Mouse (Mus musculus) forebrain, embryonic 11.5 days (tissue): ENCODE data around the gene Cox20. TPM values are rescaled to one million over a fixed set of nuclear protein-coding genes. Genes with fewer than 3 reads are reported as not detected.
"Not testable (repeated sequence)": the region's sequence is repeated elsewhere in the genome, so short reads cannot be mapped to it uniquely, and the experiment has no call there.

ENCODE experiments used
- ATAC-seq: fragments of 200-750 bp; cut with Nextera tagmentation; replicated peaks from 2 replicates; pipeline ENCODE4 v1.8.0; 2017; ENCODE audit warnings: moderate TSS enrichment; ENCODE audit not compliant: low FRiP score
- DNase-seq: peaks from one replicate; pipeline ENCODE4 v3.0.0-alpha.2; 2017; ENCODE audit warnings: low spot score
- H3K27ac ChIP-seq: fragments of 300-500 bp; sonication (generic); 2 replicates; pipeline ENCODE4 v1.5.1; 2014; ENCODE audit warnings: low read depth, low read length
- H3K27me3 ChIP-seq: fragments of 300-500 bp; sonication (generic); 2 replicates; pipeline ENCODE4 v1.6.1; 2014; ENCODE audit warnings: mild to moderate bottlenecking, low read length, mixed read lengths; ENCODE audit not compliant: control insufficient read depth, insufficient read depth
- H3K36me3 ChIP-seq: fragments of 300-500 bp; sonication (generic); 2 replicates; pipeline ENCODE4 v1.6.1; 2014; ENCODE audit warnings: mild to moderate bottlenecking, low read length, moderate library complexity, mixed read lengths; ENCODE audit not compliant: control insufficient read depth, insufficient read depth
- H3K4me1 ChIP-seq: fragments of 300-500 bp; sonication (generic); replicated peaks from 2 replicates; pipeline ENCODE4 v1.6.1; 2014; ENCODE audit warnings: low read length, mixed read lengths; ENCODE audit not compliant: control insufficient read depth, insufficient read depth
- H3K4me2 ChIP-seq: fragments of 300-500 bp; sonication (generic); 2 replicates; pipeline ENCODE4 v1.6.1; 2014; ENCODE audit warnings: low read depth, mild to moderate bottlenecking, low read length, moderate library complexity, mixed read lengths; ENCODE audit not compliant: severe bottlenecking
- H3K4me3 ChIP-seq: fragments of 300-500 bp; sonication (generic); 2 replicates; pipeline ENCODE4 v1.5.1; 2014; ENCODE audit warnings: low read depth, low read length
- H3K9ac ChIP-seq: fragments of 300-500 bp; sonication (generic); 2 replicates; pipeline ENCODE4 v1.6.1; 2014; ENCODE audit warnings: low read length
- H3K9me3 ChIP-seq: fragments of 300-500 bp; sonication (generic); 2 replicates; pipeline ENCODE4 v1.6.1; 2016; ENCODE audit warnings: low read length, mixed read lengths; ENCODE audit not compliant: control insufficient read depth
- WGBS: fragments of 180-500 bp; shearing (Covaris S2); extraction: QIAGEN DNeasy Blood & Tissue Kit; methylation state at CpG from one replicate; pipeline ENCODE4 v1.1.7; 2014; 5-methylcytosine and 5-hydroxymethylcytosine counted together
- polyA plus RNA-seq: library from polyadenylated mRNA; unstranded; fragments of >200 nt; fragmentation: Nextera tagmentation; extraction: Ambion mirVana; gene quantifications from 2 replicates; pipeline ENCODE4 v1.2.1, GENCODE M21; 2014

Gene Cox20
- polyA plus RNA-seq, 1 experiment from 2014 or later = 112 TPM

DNA sequence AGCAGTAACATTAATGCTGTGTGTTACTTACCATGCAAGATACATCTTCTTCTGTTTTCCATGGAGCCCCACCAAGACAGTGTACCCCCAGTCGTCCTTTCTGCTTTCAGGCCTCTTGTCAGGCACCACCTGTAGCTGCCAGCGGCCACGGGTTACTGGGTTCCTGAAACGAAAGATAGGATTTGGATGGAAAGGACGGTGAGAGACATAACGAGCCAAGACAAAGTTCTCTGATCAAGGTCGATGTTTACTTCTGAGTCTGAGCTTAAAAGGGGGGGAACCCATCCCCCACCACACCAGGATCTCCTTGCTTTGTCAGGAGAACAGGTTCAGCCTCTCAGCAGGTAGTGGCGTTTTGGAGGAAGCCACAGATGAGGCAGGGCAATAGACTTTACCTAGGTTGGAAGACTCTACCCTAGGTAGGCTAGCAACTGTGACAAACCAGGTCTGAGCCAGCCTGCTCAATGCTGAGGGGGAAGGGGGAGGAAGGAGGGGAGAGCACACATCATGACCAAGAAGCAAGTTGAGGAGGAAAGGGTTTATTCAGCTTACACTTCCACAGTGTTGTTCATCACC lies 31.2 kb upstream of the Cox20 start:
- Histone ChIP-seq H3K9me3 (no peaks in the 10 kb centered on the region), H3K27ac (no peak overlapping the region), H3K4me1 (no peaks in the 10 kb centered on the region), H3K4me3 (no peak overlapping the region), H3K36me3 (no peaks in the 10 kb centered on the region), H3K4me2 (no peak overlapping the region), H3K9ac (no peak overlapping the region), H3K27me3 (no peaks in the 10 kb centered on the region)
- DNase-seq (no peak), ATAC-seq (no peak)
- 54% methylated on average over 8 of the region's 8 CpGs for WGBS

GRCm38 (mm10) chr1:178291716-178292115 lies 27.2 kb upstream of the Cox20 start:
- Histone ChIP-seq H3K27me3 (no peaks in the 10 kb centered on the region), H3K9ac (no peak overlapping the region), H3K27ac (no peak overlapping the region), H3K36me3 (no peaks in the 10 kb centered on the region), H3K4me1 (no peaks in the 10 kb centered on the region), H3K9me3 (no peaks in the 10 kb centered on the region), H3K4me2 (no peak overlapping the region), H3K4me3 (no peak overlapping the region)
- ATAC-seq (no peak), DNase-seq (no peak)
- WGBS = 86% methylated on average over 3 of the region's 3 CpGs

DNA sequence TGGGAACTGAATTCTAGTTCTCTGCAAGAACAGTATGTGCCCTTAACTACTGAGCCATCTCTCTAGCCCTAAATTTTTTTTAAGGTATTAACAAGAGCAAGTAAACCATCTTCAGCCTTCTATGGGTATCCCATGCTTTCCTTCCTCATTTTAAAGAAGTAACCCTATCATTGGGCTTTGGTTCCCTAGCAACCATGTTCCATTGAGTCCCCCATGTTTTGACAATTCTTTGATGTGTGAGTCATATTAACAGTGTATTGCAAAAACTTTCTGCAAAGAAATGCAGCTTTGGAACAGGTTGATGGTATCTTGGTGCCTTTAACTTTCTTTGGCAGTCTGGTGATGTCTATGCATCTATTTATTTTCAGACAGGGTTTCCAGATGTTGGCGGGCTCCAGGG lies 24.9 kb upstream of the Cox20 start:
- Histone ChIP-seq H3K27me3 (no peaks in the 10 kb centered on the region), H3K4me3 (no peak overlapping the region), H3K4me1 (no peaks in the 10 kb centered on the region), H3K9ac (no peak overlapping the region), H3K36me3 (no peaks in the 10 kb centered on the region), H3K4me2 (no peak overlapping the region), H3K9me3 (no peaks in the 10 kb centered on the region), H3K27ac (no peak overlapping the region)
- 96% methylated on average over 1 of the region's 1 CpGs for WGBS
- DNase-seq (no peak), ATAC-seq (no peak)

DNA sequence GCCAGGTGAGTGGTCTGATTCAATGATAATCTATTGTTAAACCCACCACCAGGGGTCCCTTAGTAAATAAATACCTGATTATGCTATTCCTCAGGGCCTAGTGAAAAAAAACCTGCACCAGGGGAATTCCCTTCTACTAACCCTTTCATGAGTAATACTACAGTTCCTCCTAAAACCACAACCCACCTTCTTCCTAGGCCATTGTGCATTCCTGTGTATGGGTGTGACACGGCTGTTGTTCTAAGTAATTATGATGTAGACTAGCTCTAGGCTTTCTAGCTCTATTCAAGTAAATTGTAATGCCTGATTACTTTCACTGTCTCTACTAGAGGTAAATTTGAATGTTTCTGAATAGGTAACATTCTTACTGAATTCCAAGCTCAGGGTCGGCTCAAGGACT lies 17.7 kb upstream of the Cox20 start:
- not testable (repeated sequence) for H3K27me3 ChIP-seq, H3K9me3 ChIP-seq, H3K9ac ChIP-seq, H3K4me2 ChIP-seq, H3K36me3 ChIP-seq, H3K27ac ChIP-seq, DNase-seq, H3K4me1 ChIP-seq, H3K4me3 ChIP-seq, ATAC-seq
- 88% methylated on average over 2 of the region's 2 CpGs for WGBS

- ATAC-seq (peak; percentile 71), DNase-seq (peak; percentile 83)
- H3K4me2 ChIP-seq = no peak overlapping the region
- H3K9ac ChIP-seq = no peak overlapping the region
- H3K4me1 ChIP-seq = no peaks in the 10 kb centered on the region
- no peaks in the 10 kb centered on the region for H3K9me3 ChIP-seq
- no peak overlapping the region for H3K27ac ChIP-seq
- no peaks in the 10 kb centered on the region; the same call in 1 of the 2 replicates for H3K36me3 ChIP-seq
- no peaks in the 10 kb centered on the region for H3K27me3 ChIP-seq
- H3K4me3 ChIP-seq = no peak overlapping the region
- WGBS = 30% methylated on average over 3 of the region's 3 CpGs
Measured at GRCm38 (mm10) chr1:178303425-178303824, 15.5 kb upstream of the Cox20 start.

- Histone ChIP-seq H3K4me2 (no peak overlapping the region), H3K4me3 (no peak overlapping the region), H3K27me3 (no peaks in the 10 kb centered on the region), H3K36me3 (no peaks in the 10 kb centered on the region; the same call in 1 of the 2 replicates), H3K9ac (no peak overlapping the region), H3K4me1 (no peaks in the 10 kb centered on the region), H3K27ac (no peak overlapping the region), H3K9me3 (no peaks in the 10 kb centered on the region)
- ATAC-seq (no peak), DNase-seq (no peak)
- WGBS = 86% methylated on average over 2 of the region's 2 CpGs
Measured at GRCm38 (mm10) chr1:178309487-178309886, 9.4 kb upstream of the Cox20 start.

DNA sequence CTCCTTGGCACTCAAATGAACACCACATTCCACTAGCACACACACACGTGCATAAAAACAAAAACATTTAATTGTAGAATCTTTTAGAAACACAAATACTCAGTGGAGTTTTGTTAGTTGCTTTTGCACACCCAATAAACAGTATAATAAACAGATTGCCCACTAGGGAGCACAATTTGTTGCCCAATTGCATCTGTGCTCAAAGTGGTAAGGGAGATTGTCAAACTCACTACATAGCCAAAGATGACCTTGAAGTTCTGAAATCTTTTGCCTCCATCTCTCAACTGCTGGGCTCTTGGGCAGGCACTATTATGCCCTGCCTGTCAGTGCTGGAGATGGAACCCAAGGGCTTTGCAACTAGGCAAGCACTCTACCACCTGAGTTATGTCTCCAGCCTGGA lies 8.8 kb upstream of the Cox20 start:
- Histone ChIP-seq H3K4me2 (no peak overlapping the region), H3K36me3 (no peaks in the 10 kb centered on the region; the same call in 1 of the 2 replicates), H3K4me1 (no peaks in the 10 kb centered on the region), H3K27me3 (no peaks in the 10 kb centered on the region), H3K4me3 (no peak overlapping the region), H3K9me3 (no peaks in the 10 kb centered on the region), H3K9ac (no peak overlapping the region), H3K27ac (no peak overlapping the region)
- 80% methylated on average over 1 of the region's 1 CpGs for WGBS
- ATAC-seq = no peak
- no peak for DNase-seq

DNA sequence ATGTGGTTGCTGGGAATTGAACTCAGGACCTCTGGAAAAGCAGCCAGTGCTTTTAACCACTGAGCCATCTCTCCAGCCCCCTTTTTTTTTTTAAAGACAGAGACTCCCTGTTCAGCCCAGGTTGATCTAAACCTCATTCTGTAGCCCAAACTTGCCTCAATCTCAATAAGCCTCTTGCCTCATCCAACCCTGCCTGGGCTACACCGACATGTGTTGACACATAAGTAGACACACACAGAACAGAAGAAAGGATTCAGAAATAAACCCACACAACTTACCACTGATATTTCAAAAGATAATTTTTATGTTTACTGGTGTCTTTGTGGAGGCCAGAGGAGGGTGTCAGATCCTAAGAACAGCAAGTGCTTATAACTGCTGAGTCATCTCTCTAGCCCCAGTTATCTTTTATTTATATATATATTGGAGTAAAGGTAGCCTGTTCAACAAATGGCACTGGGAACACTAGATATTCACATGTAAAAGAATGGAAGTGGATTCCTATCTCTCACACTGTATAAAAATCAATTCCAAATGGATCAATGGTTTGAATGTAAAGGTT lies 5.8 kb upstream of the Cox20 start:
- no peaks in the 10 kb centered on the region for H3K4me1 ChIP-seq
- H3K27ac ChIP-seq = no peak overlapping the region
- H3K27me3 ChIP-seq = no peaks in the 10 kb centered on the region
- 94% methylated on average over 1 of the region's 1 CpGs for WGBS
- no peak overlapping the region for H3K4me3 ChIP-seq
- DNase-seq (no peak), ATAC-seq (no peak)
- H3K4me2 ChIP-seq = no peak overlapping the region
- H3K9me3 ChIP-seq = no peaks in the 10 kb centered on the region
- no peaks in the 10 kb centered on the region for H3K36me3 ChIP-seq
- no peak overlapping the region for H3K9ac ChIP-seq

DNA sequence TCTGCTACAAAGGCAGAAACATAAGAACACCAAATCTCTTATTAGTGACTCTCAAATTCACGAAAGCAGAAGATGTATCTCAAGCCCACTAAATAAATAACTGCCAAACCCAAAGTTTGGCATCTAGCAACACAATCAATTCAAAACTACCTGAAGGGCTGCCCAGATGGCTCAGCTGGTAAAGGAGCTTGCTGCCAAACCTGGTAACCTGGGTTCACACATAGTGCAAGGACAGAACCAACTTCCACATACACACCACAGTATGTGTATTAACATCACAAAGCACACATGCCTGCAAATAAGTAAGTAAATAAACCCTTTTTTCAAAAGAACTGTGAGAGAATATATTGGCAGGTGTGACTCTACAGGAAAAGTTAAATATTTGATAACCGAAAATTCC lies 4.7 kb upstream of the Cox20 start:
- Histone ChIP-seq H3K4me2 (no peak overlapping the region), H3K4me3 (no peak overlapping the region), H3K9me3 (no peaks in the 10 kb centered on the region), H3K27me3 (no peaks in the 10 kb centered on the region), H3K36me3 (no peaks in the 10 kb centered on the region), H3K27ac (no peak overlapping the region), H3K4me1 (no peaks in the 10 kb centered on the region), H3K9ac (no peak overlapping the region)
- DNase-seq (no peak), ATAC-seq (no peak)
- 87% methylated on average over 2 of the region's 2 CpGs for WGBS
